Mouse (Mus musculus) spleen, adult 2 months (tissue): ENCODE data around the gene Art4. TPM values are rescaled to one million over a fixed set of nuclear protein-coding genes. Genes with fewer than 3 reads are reported as not detected.
"Not testable (repeated sequence)": the region's sequence is repeated elsewhere in the genome, so short reads cannot be mapped to it uniquely, and the experiment has no call there.

Source experiments
- DNase-seq, 2 experiments: peaks; one replicate each; pipeline versions ENCODE4 v3.0.0 to v3.0.0-alpha.2; 2012 to 2021; ENCODE audit warnings: low spot score in 2 of 2, low read depth in 1 of 2
- H3K27ac ChIP-seq: fragments of 200-500 bp; 2 replicates; pipeline ENCODE4 v1.5.1; 2012; ENCODE audit warnings: low read length, inconsistent platforms; ENCODE audit not compliant: insufficient read depth
- H3K27me3 ChIP-seq: fragments of 200-500 bp; 2 replicates; pipeline ENCODE4 v1.6.1; 2012; ENCODE audit warnings: mild to moderate bottlenecking, moderate library complexity, low read length, inconsistent platforms; ENCODE audit not compliant: control insufficient read depth, insufficient read depth
- H3K36me3 ChIP-seq: fragments of 200-500 bp; 2 replicates; pipeline ENCODE4 v1.6.1; 2012; ENCODE audit warnings: mild to moderate bottlenecking, low read length, inconsistent platforms; ENCODE audit not compliant: control insufficient read depth, insufficient read depth
- H3K4me1 ChIP-seq: fragments of 200-500 bp; 2 replicates; pipeline ENCODE4 v1.6.1; 2011; ENCODE audit warnings: inconsistent platforms; ENCODE audit not compliant: control insufficient read depth, insufficient read depth, insufficient read length
- H3K4me3 ChIP-seq: fragments of 200-500 bp; 2 replicates; pipeline ENCODE4 v1.5.1; 2011; ENCODE audit warnings: mild to moderate bottlenecking, inconsistent platforms; ENCODE audit not compliant: insufficient read depth, insufficient read length; ENCODE audit errors: extremely low read depth
- CTCF ChIP-seq: fragments of 200-500 bp; IDR thresholded peaks from 2 replicates; pipeline ENCODE4 v1.5.1; 2011; ENCODE audit warnings: mild to moderate bottlenecking, inconsistent platforms; ENCODE audit not compliant: insufficient read depth, insufficient read length, insufficient replicate concordance; ENCODE audit errors: extremely low read depth
- POLR2A ChIP-seq: fragments of 200-500 bp; IDR thresholded peaks from 2 replicates; pipeline ENCODE4 v1.6.1; 2011; ENCODE audit warnings: low read depth, low read length, inconsistent platforms
- WGBS: fragments of 180-500 bp; shearing (Covaris S2); methylation state at CpG from one replicate; pipeline ENCODE4 v1.1.7; 2018; 5-methylcytosine and 5-hydroxymethylcytosine counted together
- polyA plus RNA-seq: library from polyadenylated mRNA; depleted of rRNA; stranded (reverse); fragments of >200 nt; gene quantifications from 2 replicates; pipeline ENCODE4 v1.2.3, GENCODE M21; 2012

Gene Art4
- polyA plus RNA-seq, 1 experiment: 4.8 TPM

- 93% methylated on average over 6 of the region's 6 CpGs for WGBS
- H3K27me3 ChIP-seq: no peaks in the 10 kb centered on the region
- H3K36me3 ChIP-seq: no peaks in the 10 kb centered on the region
- no peak overlapping the region for H3K27ac ChIP-seq
- no peaks in the 10 kb centered on the region for H3K4me1 ChIP-seq
- H3K4me3 ChIP-seq: no peak overlapping the region
- no peak for TF ChIP-seq POLR2A
- TF ChIP-seq CTCF: no peak
- no peak for DNase-seq
Observed at GRCm38 (mm10) chr6:136889067-136889466, 31.5 kb upstream of the Art4 start.

GRCm38 (mm10) chr6:136887854-136888253 lies 30.3 kb upstream of the Art4 start:
- Histone ChIP-seq H3K4me1 (no peaks in the 10 kb centered on the region), H3K27me3 (no peaks in the 10 kb centered on the region), H3K4me3 (no peak overlapping the region), H3K27ac (no peak overlapping the region), H3K36me3 (no peaks in the 10 kb centered on the region)
- DNase-seq: no peak
- WGBS: 87% methylated on average over 9 of the region's 9 CpGs
- TF ChIP-seq POLR2A (no peak), CTCF (no peak)

GRCm38 (mm10) chr6:136884766-136885165 lies 27.2 kb upstream of the Art4 start:
- not testable (repeated sequence) for DNase-seq, H3K4me1 ChIP-seq, H3K4me3 ChIP-seq, H3K27ac ChIP-seq, H3K36me3 ChIP-seq, H3K27me3 ChIP-seq
- WGBS: 81% methylated on average over 1 of the region's 1 CpGs

GRCm38 (mm10) chr6:136883961-136884360 lies 26.4 kb upstream of the Art4 start:
- no peak for TF ChIP-seq POLR2A
- no peak for TF ChIP-seq CTCF
- Histone ChIP-seq H3K27ac (no peak overlapping the region), H3K36me3 (no peaks in the 10 kb centered on the region), H3K4me1 (no peaks in the 10 kb centered on the region), H3K4me3 (no peak overlapping the region), H3K27me3 (no peaks in the 10 kb centered on the region)
- whole genome bisulfite sequencing: 82% methylated on average over 6 of the region's 6 CpGs
- DNase-seq: no peak

- Histone ChIP-seq H3K27ac (no peak overlapping the region), H3K4me3 (no peak overlapping the region), H3K4me1 (no peaks in the 10 kb centered on the region), H3K36me3 (no peaks in the 10 kb centered on the region), H3K27me3 (no peaks in the 10 kb centered on the region)
- DNase-seq: no peak
- 80% methylated on average over 3 of the region's 3 CpGs for WGBS
- TF ChIP-seq POLR2A (no peak), CTCF (no peak)
Observed at GRCm38 (mm10) chr6:136883431-136883915, 25.9 kb upstream of the Art4 start.

GRCm38 (mm10) chr6:136881678-136882077 lies 24.1 kb upstream of the Art4 start:
- no peaks in the 10 kb centered on the region for H3K27me3 ChIP-seq
- DNase-seq: no peak
- no peaks in the 10 kb centered on the region for H3K4me1 ChIP-seq
- no peak overlapping the region for H3K4me3 ChIP-seq
- no peak overlapping the region for H3K27ac ChIP-seq
- 89% methylated on average over 8 of the region's 8 CpGs for WGBS
- TF ChIP-seq CTCF (no peak), POLR2A (no peak)
- H3K36me3 ChIP-seq: no peaks in the 10 kb centered on the region

- no peak for TF ChIP-seq POLR2A
- no peak for TF ChIP-seq CTCF
- no peaks in the 10 kb centered on the region for H3K36me3 ChIP-seq
- no peaks in the 10 kb centered on the region for H3K4me1 ChIP-seq
- 75% methylated on average over 9 of the region's 9 CpGs for WGBS
- H3K4me3 ChIP-seq: no peak within 1 kb of the TSS
- no peaks in the 10 kb centered on the region for H3K27me3 ChIP-seq
- H3K27ac ChIP-seq: no peak within 1 kb of the TSS
- no peak for DNase-seq
Observed at GRCm38 (mm10) chr6:136875670-136876069, 18.1 kb upstream of the Art4 start, which contains the start of gene Mgp. Gene Mgp (minus strand): TSS chr6:136875823.
